8 mouse cellular contexts compared by ENCODE assay signal in the genomic region with DNA sequence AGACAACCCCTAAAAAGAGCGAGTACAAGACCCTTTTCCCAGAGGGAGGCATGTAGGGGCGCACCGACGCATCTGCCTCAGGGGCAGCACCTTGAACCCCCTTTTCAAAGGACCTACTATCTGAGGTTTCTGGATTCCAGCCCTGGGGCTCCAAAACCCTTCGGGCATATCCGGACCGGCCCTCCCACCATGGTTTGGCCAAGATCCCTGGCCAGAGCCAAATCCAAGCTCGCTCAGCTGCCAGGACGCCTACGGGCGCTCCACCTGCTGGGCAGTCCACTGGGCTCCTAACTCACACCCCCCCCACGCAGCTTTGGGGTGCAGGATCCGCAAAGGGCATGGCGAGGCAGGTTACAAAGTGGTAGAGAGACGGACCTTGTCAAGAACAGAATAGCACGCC. TPM values are rescaled to one million over a fixed set of nuclear protein-coding genes. Genes with fewer than 3 reads are reported as not detected.
A peak's percentile ranks its signal among the peaks of the same experiment; 100 is the strongest.
DNase-seq lines count a peak whose midpoint lies in the region; ATAC-seq and TF ChIP-seq lines count a peak whose summit lies in the region.

No protein-coding gene starts in this region.

- no peak for DNase-seq in spleen, adult 2 months (ENCODE audit: low read depth in 1 of 2, low spot score in 2 of 2)
- no peak for DNase-seq in spleen, adult 18-20 months
- DNase-seq in embryonic facial prominence, embryonic 11.5 days (ENCODE audit: low spot score): no peak
- no peak for DNase-seq in heart, postnatal 0 days (ENCODE audit: low spot score)
- peak; percentile 85 to 92 for DNase-seq in kidney, postnatal 25 days
- no peak for DNase-seq in thymus, postnatal 4 days
- no peak for DNase-seq in thymus, postnatal 0 days (ENCODE audit: low spot score)

- no peak for TF ChIP-seq POLR2A in spleen, adult 2 months (IDR thresholded peaks at IDR 0.05; ENCODE audit: low read depth, low read length)

- peak overlapping the region; percentile 97; the same call in 1 of the 2 replicates for H3K4me2 ChIP-seq in embryonic facial prominence, embryonic 11.5 days (ENCODE audit: low read depth, low read length)
- peak overlapping the region; percentile 82 for H3K4me2 ChIP-seq in heart, postnatal 0 days (ENCODE audit: low read depth, low read length)
- peak overlapping the region; percentile 87 for H3K4me2 ChIP-seq in midbrain, embryonic 13.5 days (replicated peaks)

- H3K4me1 ChIP-seq in spleen, adult 2 months (ENCODE audit: control insufficient read depth, insufficient read depth, insufficient read length): peaks cover 7% of the 10 kb centered on the region; the same call in 1 of the 2 replicates
- no peaks in the 10 kb centered on the region; the same call in 1 of the 2 replicates for H3K4me1 ChIP-seq in embryonic facial prominence, embryonic 11.5 days (ENCODE audit: control insufficient read depth, insufficient read depth, low read length)
- H3K4me1 ChIP-seq in heart, postnatal 0 days (ENCODE audit: control insufficient read depth, insufficient read depth): peaks cover 9% of the 10 kb centered on the region
- H3K4me1 ChIP-seq in midbrain, embryonic 13.5 days (replicated peaks): peaks cover 22% of the 10 kb centered on the region

- peaks cover 10% of the 10 kb centered on the region for H3K27me3 ChIP-seq in spleen, adult 2 months (ENCODE audit: control insufficient read depth, insufficient read depth, low read length)
- peaks cover 5% of the 10 kb centered on the region for H3K27me3 ChIP-seq in embryonic facial prominence, embryonic 11.5 days (ENCODE audit: control insufficient read depth, insufficient read depth, low read length)
- H3K27me3 ChIP-seq in heart, postnatal 0 days (ENCODE audit: control insufficient read depth, insufficient read depth, low read length): peaks cover 26% of the 10 kb centered on the region
- H3K27me3 ChIP-seq in midbrain, embryonic 13.5 days: peaks cover 46% of the 10 kb centered on the region

- ATAC-seq in embryonic facial prominence, embryonic 11.5 days (replicated peaks; ENCODE audit: insufficient number of reproducible peaks, low FRiP score, low TSS enrichment, low read depth): no peak
- no peak for ATAC-seq in heart, postnatal 0 days (ENCODE audit: insufficient read depth, low read depth)
- no peak for ATAC-seq in midbrain, embryonic 13.5 days

- H3K36me3 ChIP-seq in spleen, adult 2 months (ENCODE audit: control insufficient read depth, insufficient read depth, low read length): no peaks in the 10 kb centered on the region
- H3K36me3 ChIP-seq in embryonic facial prominence, embryonic 11.5 days (replicated peaks; ENCODE audit: control insufficient read depth, insufficient read depth, low read depth, low read length): no peaks in the 10 kb centered on the region
- no peaks in the 10 kb centered on the region for H3K36me3 ChIP-seq in heart, postnatal 0 days (replicated peaks; ENCODE audit: control insufficient read depth, insufficient read depth, low read length)
- H3K36me3 ChIP-seq in midbrain, embryonic 13.5 days: no peaks in the 10 kb centered on the region

- peak overlapping the region; percentile 42 for H3K4me3 ChIP-seq in spleen, adult 2 months (ENCODE audit: extremely low read depth, insufficient read depth, insufficient read length)
- peak overlapping the region; percentile 50 for H3K4me3 ChIP-seq in embryonic facial prominence, embryonic 11.5 days (ENCODE audit: low read depth, low read length)
- H3K4me3 ChIP-seq in heart, postnatal 0 days (ENCODE audit: low read depth, low read length): peak overlapping the region; percentile 58
- peak overlapping the region; percentile 49 for H3K4me3 ChIP-seq in midbrain, embryonic 13.5 days (replicated peaks)

- TF ChIP-seq EP300 in heart, postnatal 0 days (IDR thresholded peaks at IDR 0.05; ENCODE audit: low read depth): no peak

- no peak overlapping the region for H3K9ac ChIP-seq in embryonic facial prominence, embryonic 11.5 days (replicated peaks; ENCODE audit: low read length)
- H3K9ac ChIP-seq in heart, postnatal 0 days (replicated peaks; ENCODE audit: low read depth, low read length): no peak overlapping the region
- H3K9ac ChIP-seq in midbrain, embryonic 13.5 days (replicated peaks): no peak overlapping the region

- no peak for TF ChIP-seq CTCF in spleen, adult 2 months (IDR thresholded peaks at IDR 0.05; ENCODE audit: extremely low read depth, insufficient read depth, insufficient read length, insufficient replicate concordance)
- TF ChIP-seq CTCF in heart, postnatal 0 days (IDR thresholded peaks at IDR 0.05; ENCODE audit: low read depth): 0 out of 2 replicates have a peak, but pooled peaks have one; percentile 2

- H3K27ac ChIP-seq in spleen, adult 2 months (ENCODE audit: insufficient read depth, low read length): no peak overlapping the region; the same call in 1 of the 2 replicates
- H3K27ac ChIP-seq in embryonic facial prominence, embryonic 11.5 days (replicated peaks; ENCODE audit: low read depth, low read length): no peak overlapping the region
- H3K27ac ChIP-seq in heart, postnatal 0 days (ENCODE audit: low read depth): no peak overlapping the region
- H3K27ac ChIP-seq in midbrain, embryonic 13.5 days: no peak overlapping the region

- WGBS in spleen, adult 2 months: 73% methylated on average over 16 of the region's 16 CpGs
- WGBS in embryonic facial prominence, embryonic 11.5 days: 65% methylated on average over 16 of the region's 16 CpGs
- WGBS in heart, postnatal 0 days: 70% methylated on average over 16 of the region's 16 CpGs
- 73% methylated on average over 16 of the region's 16 CpGs for WGBS in midbrain, embryonic 13.5 days

- H3K9me3 ChIP-seq in embryonic facial prominence, embryonic 11.5 days (replicated peaks; ENCODE audit: control insufficient read depth, low read length): no peaks in the 10 kb centered on the region
- H3K9me3 ChIP-seq in heart, postnatal 0 days (replicated peaks; ENCODE audit: control insufficient read depth, low read length): no peaks in the 10 kb centered on the region
- H3K9me3 ChIP-seq in midbrain, embryonic 13.5 days: no peaks in the 10 kb centered on the region

RNA-seq across cellular contexts. Expression of gene Afap1l2, which starts 0.7 kb away (rescaled TPM):
- polyA plus RNA-seq in spleen, adult 2 months (2012; rRNA removed): 6.1 and 7.6 TPM in 2 replicates
- 5.5 and 7.8 TPM in 2 replicates for polyA plus RNA-seq in embryonic facial prominence, embryonic 11.5 days (2014; fragmentation: Nextera tagmentation; extraction: Ambion mirVana)
- 2.3 and 3.6 TPM in 2 replicates for total RNA-seq in heart, postnatal 0 days (2014; rRNA removed; ENCODE audit: low replicate concordance)
- 2.5 and 2.7 TPM in 2 replicates for polyA plus RNA-seq in heart, postnatal 0 days (2015; fragmentation: Nextera tagmentation; extraction: Ambion mirVana)
- 5.5 TPM in 2 replicates for polyA plus RNA-seq in midbrain, embryonic 13.5 days (2015; fragmentation: Nextera tagmentation; extraction: Ambion mirVana)
- 7.0 and 8.0 TPM in 2 replicates for polyA plus RNA-seq in thymus, postnatal 0 days (2015; fragmentation: Nextera tagmentation; extraction: Ambion mirVana)

Comparison
In these comparisons a context has a peak if more than half of its experiments do, and no peak if none do; other contexts are left out.
1. DNase-seq: peak in kidney, postnatal 25 days (2 of 2); none in spleen, adult 2 months (0 of 2), spleen, adult 18-20 months (0 of 2), embryonic facial prominence, embryonic 11.5 days (single experiment), heart, postnatal 0 days (single experiment), thymus, postnatal 4 days (single experiment) and thymus, postnatal 0 days (single experiment).
2. Peak in every context shown above with its lines, with median percentiles within 50 percentile points of each other: H3K4me3 ChIP-seq and H3K4me2 ChIP-seq.